Mouse (Mus musculus): ENCODE measurements around the gene Plek.

GRCm38 (mm10) chr11:16972027-16972426 is 80.2 kb downstream of the Plek start:
- TF ChIP-seq EP300 (IDR thresholded peaks at IDR 0.05) (no peak), CTCF (IDR thresholded peaks at IDR 0.05) (no peak)

All from lung, postnatal 0 days (tissue).